Mouse (Mus musculus) liver, embryonic 14.5 days (tissue): ENCODE measurements around the gene Gpr55. TPM values are rescaled to one million over a fixed set of nuclear protein-coding genes. Genes with fewer than 3 reads are reported as not detected.

Source experiments
- ATAC-seq: fragments of 200-750 bp; cut with Nextera tagmentation; 2 replicates; pipeline ENCODE4 v1.8.0; 2017; ENCODE audit warnings: moderate number of reproducible peaks, mild to moderate bottlenecking, moderate library complexity; ENCODE audit not compliant: insufficient read depth
- DNase-seq, 3 experiments: peaks; one replicate each; pipeline ENCODE4 v3.0.0-alpha.2; 2012 to 2013; ENCODE audit warnings: low read depth in 3 of 3, low spot score in 3 of 3
- H3K27ac ChIP-seq: fragments of 300-500 bp; sonication (generic); 2 replicates; pipeline ENCODE4 v1.5.1; 2014; ENCODE audit warnings: moderate library complexity, mild to moderate bottlenecking, control low read depth, inconsistent platforms
- H3K27me3 ChIP-seq: fragments of 300-500 bp; sonication (generic); 2 replicates; pipeline ENCODE4 v1.6.1; 2014; ENCODE audit warnings: mild to moderate bottlenecking, low read length, moderate library complexity; ENCODE audit not compliant: control insufficient read depth, insufficient read depth
- H3K36me3 ChIP-seq: fragments of 300-500 bp; sonication (generic); replicated peaks from 2 replicates; pipeline ENCODE4 v1.6.1; 2014; ENCODE audit warnings: low read depth; ENCODE audit not compliant: control insufficient read depth, insufficient read depth
- H3K4me1 ChIP-seq, 2 experiments: fragments of 200-500 bp in 1 of 2; fragments of 300-500 bp in 1 of 2; sonication (generic) in 1 of 2; replicated peaks; 2 replicates each; pipeline ENCODE4 v1.6.1; 2012 to 2014; ENCODE audit warnings: antibody characterized with exemption in 1 of 2, inconsistent platforms in 1 of 2, low read length in 1 of 2; ENCODE audit not compliant: control insufficient read depth in 2 of 2, insufficient read depth in 2 of 2
- H3K4me2 ChIP-seq: fragments of 300-500 bp; sonication (generic); 2 replicates; pipeline ENCODE4 v1.6.1; 2014; ENCODE audit warnings: low read depth, mild to moderate bottlenecking, control low read depth, moderate library complexity
- H3K4me3 ChIP-seq, 2 experiments: fragments of 200-500 bp in 1 of 2; fragments of 300-500 bp in 1 of 2; sonication (generic) in 1 of 2; 2 replicates each; pipeline ENCODE4 v1.5.1; 2012 to 2014; ENCODE audit warnings: low read depth in 2 of 2, low read length in 2 of 2, mild to moderate bottlenecking in 2 of 2, control low read depth in 1 of 2, inconsistent platforms in 1 of 2, moderate library complexity in 1 of 2; ENCODE audit not compliant: insufficient read depth in 1 of 2
- H3K9ac ChIP-seq: fragments of 300-500 bp; sonication (generic); replicated peaks from 2 replicates; pipeline ENCODE4 v1.6.1; 2014; ENCODE audit warnings: mild to moderate bottlenecking, control low read depth, moderate library complexity
- H3K9me3 ChIP-seq: fragments of 300-500 bp; sonication (generic); 2 replicates; pipeline ENCODE4 v1.6.1; 2016; ENCODE audit warnings: low read length, mixed read lengths; ENCODE audit not compliant: control insufficient read depth
- CTCF ChIP-seq: IDR thresholded peaks from 2 replicates; pipeline ENCODE4 v1.5.1; 2016; ENCODE audit warnings: antibody characterized with exemption, low read depth, control low read depth
- EP300 ChIP-seq: IDR thresholded peaks from 2 replicates; pipeline ENCODE4 v1.6.1; 2016; ENCODE audit warnings: antibody characterized with exemption, low read depth
- WGBS: fragments of 180-500 bp; shearing (Covaris S2); extraction: QIAGEN DNeasy Blood & Tissue Kit; methylation state at CpG from one replicate; pipeline ENCODE4 v1.1.7; 2014; ENCODE audit not compliant: insufficient replicate concordance; 5-methylcytosine and 5-hydroxymethylcytosine counted together
- polyA plus RNA-seq, 2 experiments: library from polyadenylated mRNA; depleted of rRNA in 1 of 2; stranded (reverse) in 1 of 2; unstranded in 1 of 2; fragments of >200 nt; fragmentation: Nextera tagmentation in 1 of 2; extraction: Ambion mirVana in 1 of 2; gene quantifications; 2 replicates each; pipeline versions ENCODE4 v1.2.1 to v1.2.3; 2012 to 2014

Gene Gpr55
- polyA plus RNA-seq, 2 experiments = 0.04 TPM; not detected in 1

GRCm38 (mm10) chr1:85985784-85986183 is 25.0 kb upstream of the Gpr55 start:
- no peaks in the 10 kb centered on the region for H3K36me3 ChIP-seq
- no peak overlapping the region for H3K9ac ChIP-seq
- no peak overlapping the region for H3K4me2 ChIP-seq
- no peaks in the 10 kb centered on the region for H3K27me3 ChIP-seq
- WGBS = 46% methylated on average over 3 of the region's 3 CpGs
- ATAC-seq (no peak), DNase-seq (no peak)
- H3K27ac ChIP-seq = no peak overlapping the region
- no peak for TF ChIP-seq CTCF
- TF ChIP-seq EP300 = no peak
- no peak overlapping the region for H3K4me3 ChIP-seq
- H3K4me1 ChIP-seq = peaks cover 0 to 6% of the 10 kb centered on the region in 2 experiments; a peak in 2 of 4 replicates
- no peaks in the 10 kb centered on the region for H3K9me3 ChIP-seq

- ATAC-seq (no peak), DNase-seq (no peak)
- no peaks in the 10 kb centered on the region for H3K9me3 ChIP-seq
- no peaks in the 10 kb centered on the region for H3K27me3 ChIP-seq
- H3K36me3 ChIP-seq = no peaks in the 10 kb centered on the region
- no peak for TF ChIP-seq EP300
- no peak for TF ChIP-seq CTCF
- no peak overlapping the region for H3K4me2 ChIP-seq
- no peak overlapping the region for H3K4me3 ChIP-seq
- H3K9ac ChIP-seq = no peak overlapping the region
- no peak overlapping the region for H3K27ac ChIP-seq
- no peaks in the 10 kb centered on the region; a peak in 1 of 4 replicates for H3K4me1 ChIP-seq
- WGBS = 33% methylated on average over 7 of the region's 7 CpGs
These were observed 21.0 kb upstream of the Gpr55 start for GRCm38 (mm10) chr1:85981738-85982357.

- H3K27me3 ChIP-seq = no peaks in the 10 kb centered on the region
- TF ChIP-seq EP300 (no peak), CTCF (no peak)
- H3K9ac ChIP-seq = no peak overlapping the region
- no peak overlapping the region for H3K27ac ChIP-seq
- H3K9me3 ChIP-seq = no peaks in the 10 kb centered on the region
- no peak for ATAC-seq
- 13% methylated on average over 3 of the region's 3 CpGs for WGBS
- no peak overlapping the region for H3K4me2 ChIP-seq
- H3K36me3 ChIP-seq = no peaks in the 10 kb centered on the region
- H3K4me1 ChIP-seq = no peaks in the 10 kb centered on the region; a peak in 1 of 4 replicates
- DNase-seq = no peak
- no peak overlapping the region for H3K4me3 ChIP-seq
These were observed 16.9 kb upstream of the Gpr55 start for GRCm38 (mm10) chr1:85977709-85978108.

- no peak overlapping the region for H3K4me3 ChIP-seq
- WGBS = 58% methylated on average over 2 of the region's 2 CpGs
- H3K27me3 ChIP-seq = no peaks in the 10 kb centered on the region
- no peak for DNase-seq
- H3K36me3 ChIP-seq = no peaks in the 10 kb centered on the region
- no peaks in the 10 kb centered on the region for H3K4me1 ChIP-seq
- no peak overlapping the region for H3K4me2 ChIP-seq
- no peak overlapping the region for H3K27ac ChIP-seq
- no peak overlapping the region for H3K9ac ChIP-seq
- ATAC-seq = no peak
- no peaks in the 10 kb centered on the region for H3K9me3 ChIP-seq
- no peak for TF ChIP-seq CTCF
- TF ChIP-seq EP300 = no peak
These were observed 12.7 kb upstream of the Gpr55 start for GRCm38 (mm10) chr1:85973468-85973877.

DNA sequence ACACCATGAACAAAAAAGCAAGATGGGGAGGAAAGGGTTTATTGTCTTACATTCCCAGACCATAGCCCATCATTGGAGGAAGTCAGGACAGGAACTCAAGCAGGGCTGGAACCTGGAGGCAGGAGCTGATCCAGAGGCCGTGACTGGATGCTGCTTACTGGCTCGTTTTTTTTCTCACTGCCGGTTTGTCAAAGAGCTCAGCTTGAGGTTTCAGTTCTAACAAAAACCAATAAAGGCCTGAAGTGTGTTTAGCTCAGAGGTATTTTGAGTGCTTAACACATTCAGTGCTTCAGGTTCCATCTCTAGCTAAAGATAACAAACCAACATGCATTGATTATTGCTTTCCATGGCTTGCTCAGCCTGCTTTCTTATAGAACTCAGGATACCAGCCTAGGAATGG is 11.5 kb upstream of the Gpr55 start:
- H3K4me2 ChIP-seq = no peak overlapping the region
- ATAC-seq (no peak), DNase-seq (no peak)
- WGBS = 52% methylated on average over 3 of the region's 3 CpGs
- H3K4me3 ChIP-seq = no peak overlapping the region
- H3K9ac ChIP-seq = no peak overlapping the region
- H3K27ac ChIP-seq = no peak overlapping the region
- H3K9me3 ChIP-seq = no peaks in the 10 kb centered on the region
- H3K36me3 ChIP-seq = no peaks in the 10 kb centered on the region
- TF ChIP-seq EP300 = no peak
- TF ChIP-seq CTCF = no peak
- H3K27me3 ChIP-seq = no peaks in the 10 kb centered on the region
- no peaks in the 10 kb centered on the region for H3K4me1 ChIP-seq
